Mouse (Mus musculus): Measurements from ENCODE around the gene Armc9. TPM values are rescaled to one million over a fixed set of nuclear protein-coding genes. Genes with fewer than 3 reads are reported as not detected.

The Armc9 gene
- polyA plus RNA-seq, 1 experiment from 2014 or later: 5.0 TPM

- DNase-seq: peak; percentile 92
- no peak overlapping the region for H3K4me2 ChIP-seq (ENCODE audit: low read depth, low read length)
- no peak overlapping the region for H3K4me3 ChIP-seq (ENCODE audit: low read depth, low read length)
- no peaks in the 10 kb centered on the region for H3K27me3 ChIP-seq (ENCODE audit: insufficient read depth, low read length)
- H3K9me3 ChIP-seq (ENCODE audit: low read length): no peaks in the 10 kb centered on the region
- TF ChIP-seq EP300 (IDR thresholded peaks at IDR 0.05; ENCODE audit: low read depth) (no peak), CTCF (IDR thresholded peaks at IDR 0.05; ENCODE audit: low read depth) (peak; percentile 100)
- no peak overlapping the region for H3K27ac ChIP-seq (ENCODE audit: low read depth)
- H3K9ac ChIP-seq (replicated peaks): no peak overlapping the region
- ATAC-seq: peak; percentile 73
- 0 out of 2 replicates have a peak, but pooled peaks cover 4% of the 10 kb centered on the region for H3K36me3 ChIP-seq (replicated peaks; ENCODE audit: insufficient read depth, low read length)
- WGBS (ENCODE audit: insufficient replicate concordance): 39% methylated on average over 7 of the region's 7 CpGs
- H3K4me1 ChIP-seq (ENCODE audit: insufficient read depth): peaks cover 19% of the 10 kb centered on the region
These were observed 24.1 kb downstream of the Armc9 start for GRCm38 (mm10) chr1:86178462-86179253.

DNA sequence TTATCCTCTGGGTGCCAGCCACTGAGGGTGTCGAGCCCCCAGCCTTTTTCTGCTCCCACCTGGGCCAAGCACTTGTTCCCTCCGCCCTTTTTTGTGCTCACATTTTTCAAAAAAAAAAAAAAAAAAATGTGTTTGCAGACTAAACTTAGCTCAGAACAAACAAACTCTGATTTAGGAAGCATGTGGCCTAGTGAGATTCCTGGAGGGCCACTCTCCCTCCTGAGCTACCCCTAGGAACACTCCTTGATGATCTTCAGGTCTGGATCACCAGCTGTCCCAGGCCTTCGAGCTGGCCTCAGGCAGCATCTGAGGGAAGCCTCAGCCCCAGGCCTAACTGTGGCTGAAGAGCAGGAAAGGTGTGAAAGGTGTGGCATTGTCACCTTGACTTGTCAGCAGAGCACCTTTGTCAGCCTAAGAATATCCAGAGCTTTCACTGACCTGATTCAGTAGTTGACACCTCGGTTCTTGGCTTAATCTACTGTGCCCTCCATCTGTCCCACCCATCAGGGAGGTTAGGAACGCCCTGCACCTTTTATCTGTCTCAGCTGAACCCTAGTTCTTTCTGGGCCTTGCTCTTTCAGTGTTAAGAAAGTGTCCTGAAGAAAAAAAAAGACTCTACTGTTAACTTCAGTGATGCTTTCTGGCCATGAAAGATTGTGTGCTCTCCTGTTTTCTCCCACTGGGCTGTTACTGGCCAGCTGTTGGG, 27.6 kb downstream of the Armc9 start:
- no peak overlapping the region for H3K4me3 ChIP-seq (ENCODE audit: low read depth, low read length)
- H3K27me3 ChIP-seq (ENCODE audit: insufficient read depth, low read length): no peaks in the 10 kb centered on the region
- peaks cover 15% of the 10 kb centered on the region for H3K4me1 ChIP-seq (ENCODE audit: insufficient read depth)
- ATAC-seq (no peak), DNase-seq (no peak)
- H3K9me3 ChIP-seq (ENCODE audit: low read length): no peaks in the 10 kb centered on the region
- H3K4me2 ChIP-seq (ENCODE audit: low read depth, low read length): no peak overlapping the region
- no peak for TF ChIP-seq CTCF (IDR thresholded peaks at IDR 0.05; ENCODE audit: low read depth)
- TF ChIP-seq EP300 (IDR thresholded peaks at IDR 0.05; ENCODE audit: low read depth): peak; percentile 24; the same call in 1 of the 2 replicates
- 0 out of 2 replicates have a peak, but pooled peaks cover 4% of the 10 kb centered on the region for H3K36me3 ChIP-seq (replicated peaks; ENCODE audit: insufficient read depth, low read length)
- 57% methylated on average over 5 of the region's 5 CpGs for WGBS (ENCODE audit: insufficient replicate concordance)
- H3K9ac ChIP-seq (replicated peaks): no peak overlapping the region
- H3K27ac ChIP-seq (ENCODE audit: low read depth): no peak overlapping the region

- no peak overlapping the region for H3K27ac ChIP-seq (ENCODE audit: low read depth)
- no peaks in the 10 kb centered on the region for H3K9me3 ChIP-seq (ENCODE audit: low read length)
- ATAC-seq (no peak), DNase-seq (no peak)
- no peak for TF ChIP-seq CTCF (IDR thresholded peaks at IDR 0.05; ENCODE audit: low read depth)
- H3K4me2 ChIP-seq (ENCODE audit: low read depth, low read length): no peak overlapping the region
- no peaks in the 10 kb centered on the region for H3K27me3 ChIP-seq (ENCODE audit: insufficient read depth, low read length)
- peaks cover 14% of the 10 kb centered on the region for H3K4me1 ChIP-seq (ENCODE audit: insufficient read depth)
- H3K9ac ChIP-seq (replicated peaks): no peak overlapping the region
- H3K4me3 ChIP-seq (ENCODE audit: low read depth, low read length): no peak overlapping the region
- 70% methylated on average over 4 of the region's 4 CpGs for WGBS (ENCODE audit: insufficient replicate concordance)
- no peaks in the 10 kb centered on the region for H3K36me3 ChIP-seq (replicated peaks; ENCODE audit: insufficient read depth, low read length)
These were observed 29.1 kb downstream of the Armc9 start for GRCm38 (mm10) chr1:86183577-86184263.

GRCm38 (mm10) chr1:86186762-86187161, 32.2 kb downstream of the Armc9 start:
- no peaks in the 10 kb centered on the region; the same call in 1 of the 2 replicates for H3K36me3 ChIP-seq (replicated peaks; ENCODE audit: insufficient read depth, low read length)
- H3K4me3 ChIP-seq (ENCODE audit: low read depth, low read length): no peak overlapping the region
- peaks cover 9% of the 10 kb centered on the region for H3K4me1 ChIP-seq (ENCODE audit: insufficient read depth)
- H3K9ac ChIP-seq (replicated peaks): no peak overlapping the region
- WGBS (ENCODE audit: insufficient replicate concordance): 46% methylated on average over 7 of the region's 7 CpGs
- TF ChIP-seq CTCF (IDR thresholded peaks at IDR 0.05; ENCODE audit: low read depth): no peak
- TF ChIP-seq EP300 (IDR thresholded peaks at IDR 0.05; ENCODE audit: low read depth): no peak
- H3K27ac ChIP-seq (ENCODE audit: low read depth): peak overlapping the region; percentile 12; the same call in 1 of the 2 replicates
- no peaks in the 10 kb centered on the region for H3K27me3 ChIP-seq (ENCODE audit: insufficient read depth, low read length)
- no peaks in the 10 kb centered on the region for H3K9me3 ChIP-seq (ENCODE audit: low read length)
- ATAC-seq (peak; percentile 12; the same call in 1 of the 2 replicates), DNase-seq (no peak)
- no peak overlapping the region for H3K4me2 ChIP-seq (ENCODE audit: low read depth, low read length)

GRCm38 (mm10) chr1:86187856-86188255, 33.3 kb downstream of the Armc9 start:
- no peak overlapping the region for H3K4me3 ChIP-seq (ENCODE audit: low read depth, low read length)
- H3K4me1 ChIP-seq (ENCODE audit: insufficient read depth): no peaks in the 10 kb centered on the region
- 67% methylated on average over 2 of the region's 2 CpGs for WGBS (ENCODE audit: insufficient replicate concordance)
- no peak overlapping the region for H3K27ac ChIP-seq (ENCODE audit: low read depth)
- no peak overlapping the region for H3K9ac ChIP-seq (replicated peaks)
- no peaks in the 10 kb centered on the region; the same call in 1 of the 2 replicates for H3K36me3 ChIP-seq (replicated peaks; ENCODE audit: insufficient read depth, low read length)
- H3K27me3 ChIP-seq (ENCODE audit: insufficient read depth, low read length): no peaks in the 10 kb centered on the region
- ATAC-seq (no peak), DNase-seq (no peak)
- H3K4me2 ChIP-seq (ENCODE audit: low read depth, low read length): no peak overlapping the region
- no peaks in the 10 kb centered on the region for H3K9me3 ChIP-seq (ENCODE audit: low read length)
- TF ChIP-seq CTCF (IDR thresholded peaks at IDR 0.05; ENCODE audit: low read depth) (no peak), EP300 (IDR thresholded peaks at IDR 0.05; ENCODE audit: low read depth) (no peak)

- DNase-seq (no peak), ATAC-seq (no peak)
- Histone ChIP-seq H3K9ac (replicated peaks) (no peak overlapping the region), H3K27ac (ENCODE audit: low read depth) (no peak overlapping the region), H3K4me1 (ENCODE audit: insufficient read depth) (no peaks in the 10 kb centered on the region), H3K4me3 (ENCODE audit: low read depth, low read length) (no peak overlapping the region), H3K36me3 (replicated peaks; ENCODE audit: insufficient read depth, low read length) (no peaks in the 10 kb centered on the region; the same call in 1 of the 2 replicates), H3K9me3 (ENCODE audit: low read length) (no peaks in the 10 kb centered on the region), H3K27me3 (ENCODE audit: insufficient read depth, low read length) (no peaks in the 10 kb centered on the region), H3K4me2 (ENCODE audit: low read depth, low read length) (no peak overlapping the region)
- no peak for TF ChIP-seq CTCF (IDR thresholded peaks at IDR 0.05; ENCODE audit: low read depth)
- WGBS (ENCODE audit: insufficient replicate concordance): 80% methylated on average over 2 of the region's 2 CpGs
These were observed 33.7 kb downstream of the Armc9 start for GRCm38 (mm10) chr1:86188271-86188670.
